Mouse (Mus musculus): ENCODE results near the gene Hmgb3. TPM values are rescaled to one million over a fixed set of nuclear protein-coding genes. Genes with fewer than 3 reads are reported as not detected.

Gene Hmgb3
- polyA plus RNA-seq, 1 experiment from 2014 or later = 388 TPM

GRCm38 (mm10) chrX:71540821-71541510 is 14.8 kb upstream of the Hmgb3 start:
- Histone ChIP-seq H3K27ac (no peak overlapping the region), H3K4me2 (replicated peaks) (no peak overlapping the region), H3K27me3 (peaks cover 4% of the 10 kb centered on the region; the same call in 1 of the 2 replicates), H3K9me3 (no peaks in the 10 kb centered on the region), H3K9ac (no peak overlapping the region), H3K4me3 (no peak overlapping the region), H3K4me1 (no peaks in the 10 kb centered on the region), H3K36me3 (no peaks in the 10 kb centered on the region)
- ATAC-seq (ENCODE audit: low FRiP score, low read depth) = no peak
- WGBS = 74% methylated on average over 7 of the region's 7 CpGs

GRCm38 (mm10) chrX:71544731-71545130 is 11.0 kb upstream of the Hmgb3 start:
- Histone ChIP-seq H3K36me3 (no peaks in the 10 kb centered on the region), H3K27me3 (no peaks in the 10 kb centered on the region; the same call in 1 of the 2 replicates)
- WGBS = 59% methylated on average over 5 of the region's 5 CpGs

DNA sequence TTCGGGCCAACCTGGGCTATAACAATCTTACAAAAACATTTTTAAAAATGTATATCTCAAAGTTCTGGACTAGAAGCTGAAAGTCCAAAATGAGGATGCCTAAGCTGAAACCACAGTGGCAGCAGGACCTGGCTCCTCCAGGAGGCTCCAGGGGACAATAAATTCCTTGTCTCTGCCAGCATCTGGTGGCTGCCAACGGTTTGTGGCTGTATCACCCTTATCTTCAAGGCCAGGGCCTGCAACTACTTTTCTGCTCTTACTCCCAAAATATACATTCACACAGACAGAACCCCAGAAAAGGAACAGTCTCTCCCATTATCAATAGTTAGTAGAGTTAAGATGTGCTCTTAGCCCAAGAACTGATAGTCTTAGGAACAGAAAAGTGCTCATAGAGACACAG is 10.6 kb upstream of the Hmgb3 start:
- Histone ChIP-seq H3K36me3 (no peaks in the 10 kb centered on the region), H3K4me2 (replicated peaks) (no peak overlapping the region), H3K27me3 (no peaks in the 10 kb centered on the region; the same call in 1 of the 2 replicates), H3K4me3 (no peak overlapping the region), H3K27ac (no peak overlapping the region), H3K9me3 (no peaks in the 10 kb centered on the region), H3K4me1 (no peaks in the 10 kb centered on the region), H3K9ac (no peak overlapping the region)
- 69% methylated on average over 2 of the region's 2 CpGs for WGBS
- ATAC-seq (ENCODE audit: low FRiP score, low read depth) = no peak

More at GRCm38 (mm10) chrX:71544731-71545130, 11.0 kb upstream of the Hmgb3 start:
- no peak for ATAC-seq (ENCODE audit: low FRiP score, low read depth)
- Histone ChIP-seq H3K4me3 (no peak overlapping the region), H3K27ac (no peak overlapping the region), H3K4me2 (replicated peaks) (no peak overlapping the region), H3K4me1 (no peaks in the 10 kb centered on the region), H3K9ac (no peak overlapping the region), H3K9me3 (no peaks in the 10 kb centered on the region)

GRCm38 (mm10) chrX:71556115-71556941 is 610 bp downstream of the Hmgb3 start:
- Histone ChIP-seq H3K9ac (peak overlapping the region; percentile 88), H3K9me3 (no peaks in the 10 kb centered on the region), H3K27ac (peak overlapping the region; percentile 96), H3K4me2 (replicated peaks) (peak overlapping the region; percentile 73), H3K27me3 (no peaks in the 10 kb centered on the region), H3K4me1 (no peaks in the 10 kb centered on the region), H3K36me3 (peaks cover 12% of the 10 kb centered on the region), H3K4me3 (peak overlapping the region; percentile 69)
- 21% methylated on average over 41 of the region's 112 CpGs for WGBS
- peak; percentile 71 for ATAC-seq (ENCODE audit: low FRiP score, low read depth)

DNA sequence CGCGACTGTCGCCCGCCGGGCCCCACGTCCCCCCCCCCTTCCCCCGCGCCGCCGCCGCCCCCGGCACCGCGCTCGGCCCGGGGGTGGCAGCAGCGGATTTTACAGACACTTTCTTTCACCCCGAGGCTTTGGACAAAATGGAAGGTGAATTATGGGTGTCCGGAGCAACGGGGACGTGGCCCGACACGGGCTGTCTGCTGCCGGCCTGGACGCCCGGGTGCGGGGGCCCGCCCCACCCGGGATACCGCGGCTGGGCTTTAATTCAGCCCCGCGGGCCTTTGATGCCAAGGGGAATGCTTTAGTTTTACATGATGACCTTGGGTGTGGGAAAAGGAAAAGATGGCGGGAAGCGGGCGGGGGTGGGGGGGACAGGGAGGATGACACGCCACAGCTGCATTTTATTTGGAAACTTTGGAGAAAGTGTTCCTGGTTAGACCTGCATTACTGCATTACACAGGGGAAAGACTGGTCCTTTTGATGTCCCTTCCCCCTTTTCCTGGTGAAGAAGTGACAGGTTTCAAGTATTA is 1.3 kb downstream of the Hmgb3 start:
- Histone ChIP-seq H3K9me3 (no peaks in the 10 kb centered on the region), H3K4me3 (peak overlapping the region; percentile 69), H3K36me3 (peaks cover 18% of the 10 kb centered on the region), H3K27me3 (no peaks in the 10 kb centered on the region), H3K27ac (peak overlapping the region; percentile 96; the same call in 1 of the 2 replicates), H3K4me1 (no peaks in the 10 kb centered on the region), H3K4me2 (replicated peaks) (peak overlapping the region; percentile 73), H3K9ac (peak overlapping the region; percentile 88)
- WGBS = 12% methylated on average over 26 of the region's 37 CpGs
- ATAC-seq (ENCODE audit: low FRiP score, low read depth) = no peak

DNA sequence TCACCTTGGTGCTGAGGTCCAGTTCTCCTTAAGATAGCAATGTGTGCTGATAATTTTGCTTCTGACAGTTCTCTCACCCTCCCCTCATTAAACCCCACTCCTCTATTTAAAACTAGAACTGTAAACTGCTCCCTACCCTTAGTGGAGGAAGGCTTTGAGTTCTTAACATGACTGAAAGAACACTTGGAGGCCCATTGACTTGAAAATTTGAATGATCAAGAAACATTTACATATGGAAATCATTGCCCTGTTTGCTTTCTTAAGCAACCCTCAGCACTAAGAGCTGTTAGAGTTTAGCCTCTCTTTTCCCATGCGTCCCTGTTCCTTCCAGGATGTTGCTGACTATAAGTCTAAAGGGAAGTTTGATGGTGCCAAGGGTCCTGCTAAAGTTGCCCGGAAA is 3.6 kb downstream of the Hmgb3 start:
- 71% methylated on average over 2 of the region's 2 CpGs for WGBS
- no peak for ATAC-seq (ENCODE audit: low FRiP score, low read depth)
- H3K4me3 ChIP-seq = no peak overlapping the region

GRCm38 (mm10) chrX:71560796-71561195 is 5.1 kb downstream of the Hmgb3 start:
- WGBS = 100% methylated on average over 1 of the region's 1 CpGs
- H3K9me3 ChIP-seq = no peaks in the 10 kb centered on the region
- no peak for ATAC-seq (ENCODE audit: low FRiP score, low read depth)
- H3K4me3 ChIP-seq = no peak overlapping the region
- no peak overlapping the region for H3K4me2 ChIP-seq (replicated peaks)
- no peaks in the 10 kb centered on the region for H3K4me1 ChIP-seq
- no peak overlapping the region for H3K27ac ChIP-seq
- H3K9ac ChIP-seq = no peak overlapping the region
- H3K27me3 ChIP-seq = no peaks in the 10 kb centered on the region
- H3K36me3 ChIP-seq = peaks cover 18% of the 10 kb centered on the region

More for the DNA sequence above, 3.6 kb downstream of the Hmgb3 start:
- no peaks in the 10 kb centered on the region for H3K4me1 ChIP-seq
- no peak overlapping the region for H3K27ac ChIP-seq
- no peaks in the 10 kb centered on the region for H3K9me3 ChIP-seq
- H3K36me3 ChIP-seq = peaks cover 18% of the 10 kb centered on the region
- H3K27me3 ChIP-seq = no peaks in the 10 kb centered on the region
- no peak overlapping the region for H3K9ac ChIP-seq
- H3K4me2 ChIP-seq (replicated peaks) = no peak overlapping the region

- H3K36me3 ChIP-seq = no peaks in the 10 kb centered on the region
- H3K9me3 ChIP-seq = no peaks in the 10 kb centered on the region
- WGBS = 77% methylated on average over 3 of the region's 3 CpGs
- no peak overlapping the region for H3K27ac ChIP-seq
- H3K27me3 ChIP-seq = no peaks in the 10 kb centered on the region
- no peak for ATAC-seq (ENCODE audit: low FRiP score, low read depth)
- no peak overlapping the region for H3K9ac ChIP-seq
- no peak overlapping the region for H3K4me3 ChIP-seq
- no peaks in the 10 kb centered on the region for H3K4me1 ChIP-seq
- H3K4me2 ChIP-seq (replicated peaks) = no peak overlapping the region
Observed at GRCm38 (mm10) chrX:71573132-71573900, 17.6 kb downstream of the Hmgb3 start.

- ATAC-seq (ENCODE audit: low FRiP score, low read depth) = no peak
- no peak overlapping the region for H3K9ac ChIP-seq
- WGBS = 51% methylated on average over 2 of the region's 2 CpGs
- no peaks in the 10 kb centered on the region for H3K4me1 ChIP-seq
- no peak overlapping the region for H3K4me3 ChIP-seq
- no peaks in the 10 kb centered on the region for H3K27me3 ChIP-seq
- no peak overlapping the region for H3K4me2 ChIP-seq (replicated peaks)
- H3K36me3 ChIP-seq = no peaks in the 10 kb centered on the region
- no peaks in the 10 kb centered on the region for H3K9me3 ChIP-seq
- H3K27ac ChIP-seq = no peak overlapping the region
Observed at GRCm38 (mm10) chrX:71575550-71575949, 19.8 kb downstream of the Hmgb3 start.

- WGBS = 40% methylated on average over 1 of the region's 1 CpGs
- ATAC-seq (ENCODE audit: low FRiP score, low read depth) = no peak
Observed at GRCm38 (mm10) chrX:71589181-71589580, 33.5 kb downstream of the Hmgb3 start.

DNA sequence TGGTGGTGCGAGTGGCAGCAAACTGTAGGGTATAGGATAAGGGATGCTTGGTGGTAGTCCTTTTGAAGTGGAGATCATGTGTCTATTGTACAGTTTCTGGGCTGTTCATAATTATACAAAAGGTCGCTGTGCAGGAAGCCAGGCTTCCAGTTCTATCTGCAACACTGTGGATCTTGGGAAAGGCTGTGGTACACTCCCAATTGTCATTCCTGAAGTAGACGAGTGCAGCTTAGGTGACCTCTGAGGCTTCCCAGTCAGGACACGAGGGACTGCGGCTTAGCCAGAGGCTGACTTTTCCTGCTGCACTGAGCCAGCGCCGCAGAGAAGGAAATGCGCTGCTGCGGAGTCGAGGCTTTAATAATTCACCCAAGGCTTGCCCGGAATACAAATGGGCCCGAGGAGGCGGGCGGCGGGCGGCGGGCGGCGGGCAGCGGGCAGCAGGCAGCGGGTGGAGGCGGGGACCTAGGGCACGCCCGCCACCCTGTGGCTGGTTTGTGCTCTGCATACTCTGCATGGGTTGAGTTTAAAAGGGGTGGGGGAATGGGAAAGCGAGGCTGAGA is 45.4 kb downstream of the Hmgb3 start:
- WGBS = 14% methylated on average over 22 of the region's 25 CpGs
- Histone ChIP-seq H3K36me3 (no peaks in the 10 kb centered on the region), H3K9ac (no peak overlapping the region; the same call in 1 of the 2 replicates), H3K4me2 (replicated peaks) (peak overlapping the region; percentile 61), H3K4me1 (no peaks in the 10 kb centered on the region), H3K27ac (no peak overlapping the region), H3K4me3 (peak overlapping the region; percentile 35), H3K27me3 (peaks cover 18% of the 10 kb centered on the region), H3K9me3 (no peaks in the 10 kb centered on the region)
- ATAC-seq (ENCODE audit: low FRiP score, low read depth) = no peak

More at GRCm38 (mm10) chrX:71589181-71589580, 33.5 kb downstream of the Hmgb3 start:
- H3K9me3 ChIP-seq = no peaks in the 10 kb centered on the region
- H3K4me3 ChIP-seq = no peak overlapping the region
- H3K27ac ChIP-seq = no peak overlapping the region
- no peak overlapping the region for H3K9ac ChIP-seq
- H3K4me2 ChIP-seq (replicated peaks) = no peak overlapping the region
- no peaks in the 10 kb centered on the region for H3K36me3 ChIP-seq
- H3K27me3 ChIP-seq = no peaks in the 10 kb centered on the region
- no peaks in the 10 kb centered on the region for H3K4me1 ChIP-seq
